Mouse (Mus musculus) heart, adult 2 months (tissue): ENCODE results near the gene Rap1gap.

Experiments
- CTCF ChIP-seq: fragments of 200-600 bp; IDR thresholded peaks from 2 replicates; pipeline ENCODE4 v1.8.1; 2022; ENCODE audit warnings: antibody characterized with exemption, mild to moderate bottlenecking, moderate library complexity
- EP300 ChIP-seq: fragments of 200-500 bp; IDR thresholded peaks from 2 replicates; pipeline ENCODE4 v1.6.1; 2011; ENCODE audit warnings: low read depth, low read length, control low read depth; ENCODE audit not compliant: insufficient read depth
- POLR2A ChIP-seq: fragments of 200-500 bp; IDR thresholded peaks from 2 replicates; pipeline ENCODE4 v1.6.1; 2011; ENCODE audit warnings: mild to moderate bottlenecking, low read depth, low read length, control low read depth; ENCODE audit not compliant: insufficient read depth

GRCm38 (mm10) chr4:137778397-137779184, 114.1 kb downstream of the Rap1gap start:
- TF ChIP-seq EP300, result no peak
- no peak for TF ChIP-seq CTCF
- no peak for TF ChIP-seq POLR2A
